Mouse (Mus musculus): ENCODE measurements at regions not wholly inside any gene's neighbourhood (a gene's known extent, or its start where the extent isn't known, plus 50 kb on each side); places are given as distances from the start of the nearest gene placed in this dataset.

- ATAC-seq (peak; percentile 65), DNase-seq (ENCODE audit: low read depth, low spot score) (peak; percentile 64)
- no peaks in the 10 kb centered on the region for H3K27me3 ChIP-seq
- in situ Hi-C loops (cut with MboI; ENCODE audit: low pct_unique_long_range_greater_than_20kb) = no loop called here
- no peak for TF ChIP-seq CTCF (IDR thresholded peaks at IDR 0.05)
- POLR2A ChIA-PET = interaction anchor here (0.5 to 1.4 kb wide), 3 partner anchors 15 to 454 kb away, joined by 3 to 4 read pairs (median 4); no protein-coding TSS in a partner anchor
- CTCF ChIA-PET = interaction anchor here (2.8 kb wide), 1 partner anchor 9 kb away, joined by 10 read pairs; no protein-coding TSS in a partner anchor
These were observed 191.8 kb upstream of the Dapk1 start for GRCm38 (mm10) chr13:60409706-60410502.

- no peak for DNase-seq (ENCODE audit: low read depth, low spot score)
- TF ChIP-seq CTCF (IDR thresholded peaks at IDR 0.05) = no peak
- no peak for ATAC-seq
- in situ Hi-C loops (cut with MboI; ENCODE audit: low pct_unique_long_range_greater_than_20kb) = no loop called here
- ChIA-PET CTCF (interaction anchor here (1.5 to 1.8 kb wide), 3 partner anchors 12 to 42 kb away, joined by 5 read pairs; no protein-coding TSS in a partner anchor), POLR2A (interaction anchor here (1.3 kb wide), 1 partner anchor 240 kb away, joined by 4 read pairs; no protein-coding TSS in a partner anchor)
- no peaks in the 10 kb centered on the region for H3K27me3 ChIP-seq
These were observed 185.7 kb upstream of the Dapk1 start for GRCm38 (mm10) chr13:60416024-60416423.

GRCm38 (mm10) chr13:60417015-60417414 lies 184.7 kb upstream of the Dapk1 start:
- CTCF ChIA-PET = interaction anchor here (0.8 to 1.8 kb wide), 4 partner anchors 32 to 240 kb away, joined by 3 to 5 read pairs (median 4); partner anchors contain the start of gene Gas1
- in situ Hi-C loops (cut with MboI; ENCODE audit: low pct_unique_long_range_greater_than_20kb) = no loop called here
- no peak for TF ChIP-seq CTCF (IDR thresholded peaks at IDR 0.05)
- POLR2A ChIA-PET = interaction anchor here (1.1 to 1.6 kb wide), 5 partner anchors 32 to 242 kb away, joined by 3 to 6 read pairs (median 4); partner anchors contain the start of gene Gas1
- no peak for DNase-seq (ENCODE audit: low read depth, low spot score)
- no peaks in the 10 kb centered on the region for H3K27me3 ChIP-seq
- ATAC-seq = peak; percentile 48

- DNase-seq (ENCODE audit: low read depth, low spot score) = peak; percentile 94
- no peak for TF ChIP-seq CTCF (IDR thresholded peaks at IDR 0.05)
These were observed 184.2 kb upstream of the Dapk1 start for GRCm38 (mm10) chr13:60417436-60418158.

GRCm38 (mm10) chr13:60420386-60420785 lies 181.4 kb upstream of the Dapk1 start:
- no peak for ATAC-seq
- ChIA-PET CTCF (no interaction called here), POLR2A (no interaction called here)

More at GRCm38 (mm10) chr13:60417436-60418158, 184.2 kb upstream of the Dapk1 start:
- ChIA-PET CTCF (interaction anchor here (0.8 to 1.8 kb wide), 5 partner anchors 17 to 240 kb away, joined by 3 to 5 read pairs (median 3); partner anchors contain the start of gene Gas1), POLR2A (interaction anchor here (0.6 to 1.6 kb wide), 5 partner anchors 33 to 529 kb away, joined by 3 to 6 read pairs (median 4); partner anchors contain the start of gene Gas1)
- in situ Hi-C loops (cut with MboI; ENCODE audit: low pct_unique_long_range_greater_than_20kb) = no loop called here
- H3K27me3 ChIP-seq = no peaks in the 10 kb centered on the region
- ATAC-seq = peak; percentile 93

GRCm38 (mm10) chr13:60420842-60421696 lies 180.7 kb upstream of the Dapk1 start:
- ChIA-PET POLR2A (no interaction called here), CTCF (interaction anchor here (0.7 to 0.8 kb wide), 2 partner anchors 46 to 242 kb away, joined by 3 read pairs; no protein-coding TSS in a partner anchor)
- no peak for DNase-seq (ENCODE audit: low read depth, low spot score)
- no peak for TF ChIP-seq CTCF (IDR thresholded peaks at IDR 0.05)
- no peaks in the 10 kb centered on the region for H3K27me3 ChIP-seq
- no peak for ATAC-seq
- in situ Hi-C loops (cut with MboI; ENCODE audit: low pct_unique_long_range_greater_than_20kb) = no loop called here

More at GRCm38 (mm10) chr13:60420386-60420785, 181.4 kb upstream of the Dapk1 start:
- no peak for DNase-seq (ENCODE audit: low read depth, low spot score)
- no peaks in the 10 kb centered on the region for H3K27me3 ChIP-seq
- no peak for TF ChIP-seq CTCF (IDR thresholded peaks at IDR 0.05)
- in situ Hi-C loops (cut with MboI; ENCODE audit: low pct_unique_long_range_greater_than_20kb) = no loop called here

GRCm38 (mm10) chr13:60424267-60424666 lies 177.5 kb upstream of the Dapk1 start:
- no peaks in the 10 kb centered on the region for H3K27me3 ChIP-seq
- no peak for TF ChIP-seq CTCF (IDR thresholded peaks at IDR 0.05)
- ATAC-seq (no peak), DNase-seq (ENCODE audit: low read depth, low spot score) (no peak)
- ChIA-PET POLR2A (no interaction called here), CTCF (interaction anchor here (0.6 kb wide), 1 partner anchor 480 kb away, joined by 3 read pairs; no protein-coding TSS in a partner anchor)
- in situ Hi-C loops (cut with MboI; ENCODE audit: low pct_unique_long_range_greater_than_20kb) = no loop called here

- H3K27me3 ChIP-seq = no peaks in the 10 kb centered on the region
- ATAC-seq = no peak
- no peak for TF ChIP-seq CTCF (IDR thresholded peaks at IDR 0.05)
- in situ Hi-C loops (cut with MboI; ENCODE audit: low pct_unique_long_range_greater_than_20kb) = no loop called here
- ChIA-PET POLR2A (interaction anchor here (1.2 kb wide), 1 partner anchor 14 kb away, joined by 4 read pairs; no protein-coding TSS in a partner anchor), CTCF (no interaction called here)
- no peak for DNase-seq (ENCODE audit: low read depth, low spot score)
These were observed 176.6 kb upstream of the Dapk1 start for GRCm38 (mm10) chr13:60425140-60425539.

GRCm38 (mm10) chr13:60425556-60425955 lies 176.2 kb upstream of the Dapk1 start:
- CTCF ChIA-PET = no interaction called here
- in situ Hi-C loops (cut with MboI; ENCODE audit: low pct_unique_long_range_greater_than_20kb) = no loop called here
- no peaks in the 10 kb centered on the region for H3K27me3 ChIP-seq
- POLR2A ChIA-PET = interaction anchor here (1.2 kb wide), 1 partner anchor 15 kb away, joined by 4 read pairs; no protein-coding TSS in a partner anchor
- DNase-seq (ENCODE audit: low read depth, low spot score) = no peak
- TF ChIP-seq CTCF (IDR thresholded peaks at IDR 0.05) = no peak
- no peak for ATAC-seq
